Mouse (Mus musculus): Measurements from ENCODE around the gene Vmn2r65.

Gene Vmn2r65

DNA sequence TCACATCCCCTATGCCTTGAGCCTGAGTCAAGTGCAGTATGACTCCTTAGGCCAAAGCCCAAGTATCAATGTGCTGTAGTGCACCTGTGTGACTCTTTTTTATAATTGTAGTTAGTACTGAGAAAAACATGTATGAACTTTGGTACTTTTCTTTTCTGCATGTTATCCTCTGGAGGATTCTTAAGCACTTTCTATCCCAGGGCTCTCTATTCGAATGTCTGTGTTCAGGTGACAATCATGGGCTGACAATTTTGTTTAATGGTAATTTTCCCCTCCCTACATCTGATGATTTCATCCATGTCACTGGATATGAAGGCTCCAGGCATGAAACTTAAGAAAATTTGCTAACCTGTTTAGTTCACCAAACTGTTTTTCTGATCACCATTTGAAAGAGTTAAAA lies at the start of gene Vmn2r65:
Vmn2r65 (minus strand) TSS at position 101 of the 400 bp plus-strand sequence.
- no peak for DNase-seq (ENCODE audit: low spot score)

DNA sequence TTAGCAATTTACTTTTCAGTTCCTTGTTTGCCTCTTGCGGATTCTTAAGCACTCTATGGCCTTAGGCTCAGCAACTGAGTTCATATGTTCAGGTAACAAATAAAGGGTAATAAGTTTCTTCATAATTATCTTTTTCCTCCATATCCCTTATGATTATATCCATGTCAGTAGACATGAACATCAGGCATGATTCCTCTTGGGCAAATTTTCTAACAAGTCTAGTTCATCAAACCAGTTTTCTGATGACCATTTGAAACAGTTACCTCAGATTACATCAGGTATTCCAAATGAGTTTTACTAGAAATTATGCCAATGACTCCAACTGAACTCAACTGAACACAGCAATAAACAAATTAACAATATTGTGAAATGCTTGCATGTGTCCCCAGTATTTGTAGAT lies 48.3 kb upstream of the Vmn2r65 start, which contains the start of gene Vmn2r66:
Vmn2r66 (minus strand) TSS at position 101 of the 400 bp plus-strand sequence.
- no peak for DNase-seq (ENCODE audit: low spot score)

DNA sequence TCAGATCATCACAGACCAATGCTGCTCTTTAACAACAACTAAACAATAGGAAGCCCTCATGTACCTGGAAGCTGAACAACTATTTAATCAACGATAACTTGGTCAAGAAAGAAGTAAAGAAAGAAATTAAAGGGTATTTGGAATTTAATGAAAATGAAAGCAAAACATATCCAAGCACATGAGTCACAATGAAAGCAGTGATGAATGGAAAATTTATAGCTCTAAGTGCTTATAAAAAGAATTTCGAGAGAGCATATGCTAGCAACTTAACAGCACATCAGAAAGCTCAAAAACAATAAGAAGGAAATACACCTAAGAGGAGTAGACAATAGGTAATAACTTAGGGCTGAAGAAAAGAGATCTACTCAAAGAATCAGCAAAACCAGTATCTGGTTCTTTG lies 32.8 kb upstream of the Vmn2r65 start:
- DNase-seq (ENCODE audit: low spot score) = no peak
